Mouse (Mus musculus) embryo, embryonic 11 days (tissue): ENCODE results near the gene Rbm6.

Source experiments
- DNase-seq: peaks from one replicate; pipeline ENCODE4 v3.0.0-alpha.2; 2015

Gene Rbm6

GRCm38 (mm10) chr9:107873137-107873536 lies at the start of gene Rbm6:
Gene Rbm6, minus strand, starts transcription at chr9:107873237.
- no peak for DNase-seq

GRCm38 (mm10) chr9:107919441-107919840 lies 46.4 kb upstream of the Rbm6 start:
- no peak for DNase-seq

DNA sequence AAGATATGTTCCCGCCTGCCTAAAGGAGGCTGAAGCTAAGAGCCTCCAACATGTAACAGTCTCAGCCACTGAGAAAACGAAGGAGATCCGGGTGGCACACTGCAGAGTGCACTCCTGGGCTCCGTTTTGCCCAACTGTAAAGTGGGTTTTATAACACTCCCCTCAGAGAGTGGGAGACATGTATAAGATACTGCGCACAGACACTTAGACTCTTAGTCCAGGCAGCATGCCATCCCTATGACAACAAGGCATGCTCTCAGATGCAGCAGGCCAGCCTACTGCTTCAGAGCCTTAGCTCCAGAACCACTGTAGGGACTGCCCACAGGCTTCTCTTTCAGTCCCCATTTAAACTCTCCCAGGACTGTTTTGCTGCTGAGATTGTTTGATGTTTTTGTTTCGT lies 45.8 kb upstream of the Rbm6 start:
- DNase-seq, result no peak

- DNase-seq, result peak; percentile 74
Observed at GRCm38 (mm10) chr9:107917895-107918608, 45.0 kb upstream of the Rbm6 start.

- DNase-seq, result no peak
Observed at GRCm38 (mm10) chr9:107914764-107915420, 41.9 kb upstream of the Rbm6 start.

GRCm38 (mm10) chr9:107910025-107910769 lies 37.2 kb upstream of the Rbm6 start:
- DNase-seq, result no peak

DNA sequence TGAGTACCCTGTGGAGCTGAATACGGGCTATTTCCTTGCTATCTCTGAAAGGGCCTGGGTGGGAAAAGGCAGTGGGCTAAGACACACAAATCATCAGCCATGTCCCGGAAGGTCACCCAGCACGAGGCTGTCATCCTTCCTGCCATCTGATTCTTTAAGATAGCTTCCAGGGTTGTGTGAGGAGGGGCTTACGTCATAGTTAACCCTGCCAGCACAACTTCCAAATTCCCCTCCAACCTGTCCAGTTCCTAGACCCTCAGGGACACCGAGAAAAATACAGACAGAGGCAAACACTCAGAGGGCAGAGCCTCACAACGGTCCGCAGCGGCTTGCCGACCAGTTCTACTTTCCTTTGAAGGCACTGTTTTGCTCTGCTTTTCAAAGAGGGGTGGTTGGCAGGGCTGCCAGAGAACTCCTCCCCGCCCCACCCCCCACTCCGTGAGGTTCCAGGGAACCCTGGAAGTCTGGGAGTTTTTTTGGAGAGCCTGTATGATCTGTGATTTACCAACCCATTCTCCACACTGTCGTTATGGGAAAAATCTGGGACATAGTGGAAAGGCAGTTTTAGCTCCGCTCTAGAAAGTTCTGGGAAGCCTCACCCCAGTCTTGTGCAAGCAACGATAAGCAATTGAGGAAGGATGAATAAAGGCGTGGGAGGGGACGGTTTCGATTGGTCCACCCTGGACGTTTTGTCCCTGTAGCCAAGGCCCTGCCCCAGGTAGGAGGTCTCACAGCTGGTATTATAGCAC lies 35.5 kb upstream of the Rbm6 start:
- no peak for DNase-seq

DNA sequence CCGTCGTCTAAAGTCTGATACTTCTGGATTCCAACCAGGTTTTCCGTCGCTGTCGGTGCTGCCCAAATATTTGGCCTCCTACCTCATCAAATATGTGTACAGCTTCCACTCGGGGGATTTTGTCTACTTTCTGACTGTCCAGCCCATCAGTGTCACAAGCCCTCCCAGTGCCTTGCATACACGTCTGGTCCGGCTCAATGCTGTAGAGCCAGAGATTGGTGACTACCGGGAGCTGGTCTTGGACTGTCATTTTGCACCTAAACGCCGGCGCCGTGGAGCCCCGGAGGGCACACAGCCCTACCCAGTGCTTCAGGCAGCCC lies 34.7 kb upstream of the Rbm6 start:
- DNase-seq, result no peak

GRCm38 (mm10) chr9:107906967-107907800 lies 34.1 kb upstream of the Rbm6 start:
- peak; percentile 29 for DNase-seq

- DNase-seq, result peak; percentile 84
Observed at GRCm38 (mm10) chr9:107906252-107906966, 33.4 kb upstream of the Rbm6 start, which contains the start of gene Mst1r. Gene Mst1r, plus strand, starts transcription at chr9:107906873.

DNA sequence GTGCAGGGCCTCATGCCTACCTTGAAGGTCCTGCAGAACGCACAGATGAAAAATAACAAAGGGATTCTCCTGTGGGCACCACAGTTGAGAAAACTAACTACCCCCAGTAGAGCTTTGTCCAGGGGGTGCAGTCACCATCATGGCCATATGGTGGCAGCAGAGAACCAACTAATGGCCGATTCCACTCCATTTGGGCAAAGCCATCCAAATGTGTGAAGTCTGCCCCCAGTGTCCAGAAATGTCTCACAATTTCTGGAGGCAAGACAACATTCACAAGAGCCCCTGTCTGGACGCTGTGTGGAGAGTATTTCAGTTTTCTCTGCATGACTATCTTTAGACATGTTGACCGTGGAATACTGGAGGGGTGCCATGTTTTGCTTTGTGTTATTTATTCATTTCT lies 31.7 kb upstream of the Rbm6 start:
- peak; percentile 91 for DNase-seq

DNA sequence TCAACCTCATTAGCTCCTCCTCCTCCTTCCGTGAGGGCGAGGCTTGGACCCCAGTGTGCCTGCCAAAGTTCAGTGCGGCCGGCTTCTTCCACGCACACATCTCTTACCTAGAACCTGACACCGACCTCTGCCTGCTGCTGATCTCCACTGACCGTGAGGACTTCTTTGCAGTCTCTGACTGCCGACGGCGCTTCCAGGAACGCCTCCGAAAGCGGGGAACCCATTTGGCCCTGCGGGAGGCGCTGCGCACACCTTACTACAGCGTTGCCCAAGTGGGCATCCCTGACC lies 28.5 kb upstream of the Rbm6 start:
- DNase-seq, result no peak

GRCm38 (mm10) chr9:107900840-107901626 lies 28.0 kb upstream of the Rbm6 start:
- peak; percentile 88 for DNase-seq

- no peak for DNase-seq
Observed at GRCm38 (mm10) chr9:107899855-107900254, 26.8 kb upstream of the Rbm6 start.

- DNase-seq, result no peak
Observed at GRCm38 (mm10) chr9:107898563-107898962, 25.5 kb upstream of the Rbm6 start.

GRCm38 (mm10) chr9:107891023-107891422 lies 18.0 kb upstream of the Rbm6 start:
- DNase-seq, result no peak

DNA sequence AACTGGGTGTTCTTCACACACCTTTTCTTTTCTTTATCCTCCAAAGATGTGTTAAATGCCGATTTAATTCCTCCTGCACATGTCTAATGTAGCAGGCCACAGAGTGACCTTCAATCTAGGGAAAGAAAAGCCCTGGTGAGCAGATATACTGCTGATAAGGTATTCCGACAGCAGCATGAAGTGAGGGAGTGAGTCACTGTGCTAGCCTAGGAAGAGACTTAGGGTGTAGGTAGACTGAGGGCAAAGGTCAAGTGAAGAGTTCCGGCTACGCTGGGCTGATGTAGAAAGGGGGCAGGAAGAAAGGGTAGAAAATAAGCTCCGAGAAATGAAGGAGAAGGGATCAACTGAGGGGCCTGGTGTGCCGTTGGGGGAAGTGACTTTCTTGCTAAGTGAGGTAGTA lies 17.2 kb upstream of the Rbm6 start:
- no peak for DNase-seq

DNA sequence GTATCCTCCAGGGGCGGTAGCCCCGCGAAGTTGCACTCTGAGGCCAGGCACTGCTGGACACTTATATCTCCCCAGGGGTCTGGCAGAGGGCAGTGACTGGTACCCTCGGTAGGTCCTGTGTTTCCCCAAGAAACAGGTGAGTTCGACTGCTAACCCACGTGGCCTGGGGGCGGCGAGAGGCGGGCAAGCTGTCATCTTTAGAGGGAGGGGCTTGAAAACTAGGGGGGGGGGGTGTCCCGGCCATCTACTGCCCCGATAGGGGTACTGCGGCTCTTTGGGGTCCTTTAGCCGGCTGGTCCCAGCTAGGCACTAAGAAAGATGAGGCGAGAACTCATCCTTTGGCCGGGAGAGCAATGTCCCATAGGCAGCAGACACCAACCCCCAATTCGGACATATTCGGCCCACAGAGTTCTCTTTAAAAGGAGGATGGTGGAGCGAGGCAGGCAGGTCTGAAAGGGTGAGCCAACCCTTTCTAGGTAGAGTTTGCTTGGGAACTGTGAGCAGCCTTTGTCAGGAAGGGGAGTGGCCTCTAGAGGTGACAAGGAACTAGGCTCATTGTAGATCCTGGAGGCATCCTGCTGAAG lies 15.3 kb upstream of the Rbm6 start:
- peak; percentile 52 for DNase-seq

DNA sequence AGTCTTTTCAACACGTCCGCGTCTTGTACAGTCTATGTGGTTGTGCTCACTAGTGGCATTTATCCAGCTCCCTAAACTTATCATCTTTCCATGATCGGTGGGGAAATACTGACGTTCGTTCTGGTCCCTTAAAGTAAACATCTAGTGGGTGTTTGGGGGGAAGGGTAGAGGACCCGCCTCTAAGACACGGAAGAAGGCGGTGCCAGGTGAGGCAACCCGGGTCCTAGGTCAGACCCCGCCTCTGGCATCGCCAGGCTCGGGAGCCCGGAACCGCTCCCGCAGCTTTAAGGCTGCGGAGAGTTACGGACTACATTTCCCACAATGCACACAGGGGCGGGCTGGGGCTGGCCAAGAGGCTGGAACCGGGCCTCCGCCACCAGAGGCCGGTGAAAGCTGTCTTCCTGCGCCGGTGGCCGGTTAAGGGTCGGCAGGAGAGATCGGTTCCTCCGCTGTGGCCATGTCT lies 14.8 kb upstream of the Rbm6 start, which contains the start of gene Mon1a:
Mon1a (plus strand) TSS at position 348 of the 463 bp plus-strand sequence.
- peak; percentile 92 for DNase-seq

- DNase-seq, result no peak
Observed at GRCm38 (mm10) chr9:107880411-107880810, 7.4 kb upstream of the Rbm6 start.
